Mouse (Mus musculus) MEL (cell line): ENCODE data around the gene Tatdn2. TPM values are rescaled to one million over a fixed set of nuclear protein-coding genes. Genes with fewer than 3 reads are reported as not detected.

Source experiments
- DNase-seq: peaks from one replicate; pipeline ENCODE4 v3.0.0; 2011; ENCODE audit warnings: low read depth, low spot score
- H3K27ac ChIP-seq: 2 replicates; pipeline ENCODE4 v1.5.1; 2012; ENCODE audit warnings: low read depth, mild to moderate bottlenecking, control low read depth, low read length, moderate library complexity; ENCODE audit not compliant: control insufficient read depth
- H3K27me3 ChIP-seq, 2 experiments: fragments of 150-350 bp in 1 of 2; sonication (generic) in 1 of 2; 2 replicates each; pipeline ENCODE4 v1.6.1; 2012; ENCODE audit warnings: low read length in 2 of 2, mild to moderate bottlenecking in 2 of 2, improper control_type of control experiment in 1 of 2, moderate library complexity in 1 of 2; ENCODE audit not compliant: insufficient read depth in 2 of 2, control insufficient read depth in 1 of 2
- H3K36me3 ChIP-seq, 2 experiments: 2 replicates each; pipeline ENCODE4 v1.6.1; 2012 to 2014; ENCODE audit warnings: low read length in 2 of 2, improper control_type of control experiment in 1 of 2, inconsistent platforms in 1 of 2, mild to moderate bottlenecking in 1 of 2; ENCODE audit not compliant: insufficient read depth in 2 of 2, control insufficient read depth in 1 of 2
- H3K4me1 ChIP-seq, 2 experiments: fragments of 150-350 bp in 1 of 2; sonication (generic) in 1 of 2; 2 replicates each; pipeline ENCODE4 v1.6.1; 2012; ENCODE audit warnings: low read length in 2 of 2, improper control_type of control experiment in 1 of 2, mild to moderate bottlenecking in 1 of 2; ENCODE audit not compliant: insufficient read depth in 2 of 2, control insufficient read depth in 1 of 2
- H3K4me3 ChIP-seq, 2 experiments: fragments of 150-350 bp in 1 of 2; sonication (generic) in 1 of 2; 2 replicates each; pipeline ENCODE4 v1.5.1; 2012; ENCODE audit warnings: low read depth in 2 of 2, low read length in 2 of 2, mild to moderate bottlenecking in 2 of 2, moderate library complexity in 2 of 2, control low read depth in 1 of 2, improper control_type of control experiment in 1 of 2; ENCODE audit not compliant: control insufficient read depth in 1 of 2, insufficient read depth in 1 of 2
- H3K79me2 ChIP-seq: 2 replicates; pipeline ENCODE4 v1.6.1; 2012; ENCODE audit warnings: mild to moderate bottlenecking, low read length, moderate library complexity; ENCODE audit not compliant: control insufficient read depth, poor library complexity, insufficient read depth
- H3K9ac ChIP-seq: 2 replicates; pipeline ENCODE4 v1.6.1; 2012; ENCODE audit warnings: low read depth, mild to moderate bottlenecking, control low read depth, low read length, moderate library complexity; ENCODE audit not compliant: control insufficient read depth, poor library complexity, severe bottlenecking
- H3K9me3 ChIP-seq: fragments of 150-350 bp; sonication (generic); replicated peaks from 2 replicates; pipeline ENCODE4 v1.6.1; 2012; ENCODE audit warnings: mild to moderate bottlenecking, low read length, improper control_type of control experiment, moderate library complexity; ENCODE audit not compliant: insufficient read depth
- BHLHE40 ChIP-seq: IDR thresholded peaks from 2 replicates; pipeline ENCODE4 v1.6.1; 2012; ENCODE audit warnings: low read depth, mild to moderate bottlenecking, inconsistent platforms, low read length, improper control_type of control experiment, borderline replicate concordance
- CHD1 ChIP-seq: IDR thresholded peaks from 2 replicates; pipeline ENCODE4 v1.6.1; 2012; ENCODE audit warnings: low read depth, mild to moderate bottlenecking, inconsistent platforms, low read length, improper control_type of control experiment
- E2F4 ChIP-seq: IDR thresholded peaks from 2 replicates; pipeline ENCODE4 v1.6.1; 2011; ENCODE audit warnings: low read depth, low read length, improper control_type of control experiment, borderline replicate concordance
- ELF1 ChIP-seq: IDR thresholded peaks from 2 replicates; pipeline ENCODE4 v1.6.1; 2014; ENCODE audit warnings: low read depth, mild to moderate bottlenecking, inconsistent platforms, low read length, improper control_type of control experiment, moderate library complexity
- EP300 ChIP-seq, 2 experiments: IDR thresholded peaks; 2 replicates each; pipeline ENCODE4 v1.6.1; 2011; ENCODE audit warnings: improper control_type of control experiment in 2 of 2, low read length in 2 of 2, low read depth in 1 of 2, mild to moderate bottlenecking in 1 of 2
- ETS1 ChIP-seq: IDR thresholded peaks from 2 replicates; pipeline ENCODE4 v1.6.1; 2012; ENCODE audit warnings: low read depth, mild to moderate bottlenecking, inconsistent platforms, low read length, improper control_type of control experiment, moderate library complexity
- GABPA ChIP-seq: IDR thresholded peaks from 2 replicates; pipeline ENCODE4 v1.6.1; 2012; ENCODE audit warnings: low read depth, mild to moderate bottlenecking, inconsistent platforms, low read length, improper control_type of control experiment, moderate library complexity
- HCFC1 ChIP-seq: IDR thresholded peaks from 2 replicates; pipeline ENCODE4 v1.6.1; 2012; ENCODE audit warnings: low read depth, mild to moderate bottlenecking, inconsistent platforms, low read length, improper control_type of control experiment, moderate library complexity
- MEF2A ChIP-seq: IDR thresholded peaks from 2 replicates; pipeline ENCODE4 v1.6.1; 2014; ENCODE audit warnings: low read depth, mild to moderate bottlenecking, inconsistent platforms, low read length, improper control_type of control experiment; ENCODE audit not compliant: poor library complexity, insufficient replicate concordance, severe bottlenecking; ENCODE audit errors: extremely low read depth
- NELFE ChIP-seq: IDR thresholded peaks from 2 replicates; pipeline ENCODE4 v1.6.1; 2011; ENCODE audit warnings: low read depth, low read length, improper control_type of control experiment
- POLR2AphosphoS5 ChIP-seq: IDR thresholded peaks from 2 replicates; pipeline ENCODE4 v1.6.1; 2012; ENCODE audit warnings: low read depth, borderline replicate concordance, mild to moderate bottlenecking, inconsistent platforms, low read length, moderate library complexity, mixed read lengths
- RAD21 ChIP-seq: IDR thresholded peaks from 2 replicates; pipeline ENCODE4 v1.6.1; 2011; ENCODE audit warnings: mild to moderate bottlenecking, low read depth, low read length, improper control_type of control experiment
- SMC3 ChIP-seq: IDR thresholded peaks from 2 replicates; pipeline ENCODE4 v1.6.1; 2011; ENCODE audit warnings: low read depth, low read length, improper control_type of control experiment
- UBTF ChIP-seq: IDR thresholded peaks from 2 replicates; pipeline ENCODE4 v1.6.1; 2012; ENCODE audit warnings: low read depth, mild to moderate bottlenecking, inconsistent platforms, low read length, improper control_type of control experiment, moderate library complexity, borderline replicate concordance; ENCODE audit not compliant: insufficient read depth
- USF1 ChIP-seq: IDR thresholded peaks from 2 replicates; pipeline ENCODE4 v1.6.1; 2014; ENCODE audit warnings: low read depth, mild to moderate bottlenecking, inconsistent platforms, low read length, improper control_type of control experiment, moderate library complexity
- ZC3H11A ChIP-seq: IDR thresholded peaks from 2 replicates; pipeline ENCODE4 v1.6.1; 2012; ENCODE audit warnings: low read depth, mild to moderate bottlenecking, inconsistent platforms, low read length, improper control_type of control experiment
- ZKSCAN1 ChIP-seq: IDR thresholded peaks from 2 replicates; pipeline ENCODE4 v1.6.1; 2012; ENCODE audit warnings: low read depth, mild to moderate bottlenecking, inconsistent platforms, low read length, improper control_type of control experiment, moderate library complexity
- ZMIZ1 ChIP-seq: IDR thresholded peaks from 2 replicates; pipeline ENCODE4 v1.6.1; 2012; ENCODE audit warnings: low read depth, mild to moderate bottlenecking, inconsistent platforms, low read length, improper control_type of control experiment, moderate library complexity
- ZNF384 ChIP-seq: IDR thresholded peaks from 2 replicates; pipeline ENCODE4 v1.6.1; 2012; ENCODE audit warnings: low read depth, mild to moderate bottlenecking, inconsistent platforms, low read length, improper control_type of control experiment
- polyA plus RNA-seq, 2 experiments: library from polyadenylated mRNA; stranded (reverse) in 1 of 2; unstranded in 1 of 2; fragments of >175 nt in 1 of 2; fragments of >200 nt in 1 of 2; gene quantifications; 2 replicates each; pipeline versions ENCODE4 v1.2.1 to v1.2.4; 2012; ENCODE audit warnings: low replicate concordance in 2 of 2, low read depth in 1 of 2; ENCODE audit not compliant: insufficient read length in 2 of 2, insufficient read depth in 1 of 2, missing spikeins in 1 of 2
- total RNA-seq: library from RNA; depleted of rRNA; stranded (reverse); fragments of 300-350 nt; gene quantifications from 2 replicates; pipeline ENCODE4 v1.2.3, GENCODE M21; 2012

Tatdn2 gene
- total and polyA plus RNA-seq, 3 experiments: 102 to 136 (median 121) TPM

GRCm38 (mm10) chr6:113664305-113664704, 32.5 kb upstream of the Tatdn2 start:
- Histone ChIP-seq H3K9ac (no peak overlapping the region), H3K9me3 (no peaks in the 10 kb centered on the region), H3K36me3 (peaks cover 0 to 11% of the 10 kb centered on the region in 2 experiments; a peak in 2 of 4 replicates), H3K27ac (no peak overlapping the region), H3K4me1 (peaks cover 0 to 6% of the 10 kb centered on the region in 2 experiments; a peak in 2 of 4 replicates), H3K4me3 (no peak overlapping the region), H3K79me2 (no peaks in the 10 kb centered on the region), H3K27me3 (no peaks in the 10 kb centered on the region)
- DNase-seq: no peak
- no peak for TF ChIP-seq RAD21
- TF ChIP-seq UBTF: no peak
- no peak for TF ChIP-seq ELF1

GRCm38 (mm10) chr6:113667611-113668122, 29.2 kb upstream of the Tatdn2 start:
- no peaks in the 10 kb centered on the region for H3K27me3 ChIP-seq
- no peak overlapping the region for H3K9ac ChIP-seq

GRCm38 (mm10) chr6:113668287-113669154, 28.3 kb upstream of the Tatdn2 start:
- Histone ChIP-seq H3K36me3 (peaks cover 0 to 9% of the 10 kb centered on the region in 2 experiments; a peak in 2 of 4 replicates), H3K9me3 (no peaks in the 10 kb centered on the region), H3K4me3 (peak overlapping the region; percentile 6 to 38; a peak in 3 of 4 replicates), H3K9ac (peak overlapping the region; percentile 54), H3K4me1 (peaks cover 0 to 6% of the 10 kb centered on the region in 2 experiments; a peak in 2 of 4 replicates), H3K27ac (peak overlapping the region; percentile 65), H3K79me2 (no peaks in the 10 kb centered on the region), H3K27me3 (no peaks in the 10 kb centered on the region)
- TF ChIP-seq EP300 (IDR thresholded peaks at IDR 0.05; ENCODE audit: low read depth in 1 of 2, low read length in 2 of 2): peak in 1 of 2 experiments; percentile 21; a peak in 1 of 4 replicates
- TF ChIP-seq ZNF384: peak; percentile 69
- no peak for TF ChIP-seq ZC3H11A
- 0 out of 2 replicates have a peak, but pooled peaks have one; percentile 12 for TF ChIP-seq ETS1
- peak; percentile 64 for DNase-seq

More at GRCm38 (mm10) chr6:113667611-113668122, 29.2 kb upstream of the Tatdn2 start:
- Histone ChIP-seq H3K79me2 (no peaks in the 10 kb centered on the region), H3K4me3 (no peak overlapping the region), H3K27ac (no peak overlapping the region), H3K9me3 (no peaks in the 10 kb centered on the region), H3K36me3 (peaks cover 0 to 9% of the 10 kb centered on the region in 2 experiments; a peak in 2 of 4 replicates), H3K4me1 (peaks cover 0 to 6% of the 10 kb centered on the region in 2 experiments; a peak in 2 of 4 replicates)
- no peak for DNase-seq
- TF ChIP-seq CHD1 (no peak), SMC3 (no peak), NELFE (no peak), MEF2A (no peak), ZKSCAN1 (no peak), USF1 (no peak), GABPA (no peak), POLR2AphosphoS5 (no peak), RAD21 (no peak), E2F4 (no peak), ZMIZ1 (no peak), BHLHE40 (no peak), HCFC1 (no peak), ZNF384 (no peak)
- TF ChIP-seq, all 39 proteins: peak for 0
